9 mouse cellular contexts compared by ENCODE assay signal in the genomic region with DNA sequence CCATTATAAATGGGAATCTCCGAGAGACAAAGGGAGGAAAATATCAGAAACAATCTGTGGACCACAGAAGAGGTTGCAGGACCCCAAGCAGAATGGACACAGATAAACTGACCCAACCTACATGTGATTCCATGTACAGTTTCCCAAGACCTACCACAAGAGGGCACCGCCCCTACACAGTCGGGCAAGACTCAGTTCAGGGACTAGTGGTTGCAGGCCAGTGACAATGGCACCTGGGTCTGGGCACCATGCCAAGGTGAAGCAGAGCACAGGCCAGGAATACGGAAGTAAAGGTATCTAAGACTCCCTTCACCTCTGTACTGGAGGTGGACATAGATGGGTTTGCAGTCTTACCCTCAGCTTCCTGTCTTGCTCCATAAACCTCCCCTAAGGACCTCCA. TPM values are rescaled to one million over a fixed set of nuclear protein-coding genes. Genes with fewer than 3 reads are reported as not detected.
DNase-seq lines count a peak whose midpoint lies in the region; ATAC-seq and TF ChIP-seq lines count a peak whose summit lies in the region.
"Had no signal": no experiment of that assay in that cellular context is flagged by ENCODE, and none has a peak within 500 bp of the region (broad histone marks: within the 10 kb centered on the region; RNA-seq: fewer than 3 reads in every experiment).

No protein-coding gene starts in this region.

- H3K27ac ChIP-seq in midbrain, embryonic 14.5 days (replicated peaks; ENCODE audit: low read depth, low read length), result no peak overlapping the region
- no peak overlapping the region for H3K27ac ChIP-seq in midbrain, embryonic 10.5 days (replicated peaks)
- no peak overlapping the region for H3K27ac ChIP-seq in embryonic facial prominence, embryonic 14.5 days (replicated peaks; ENCODE audit: low read depth, low read length)
- H3K27ac ChIP-seq in liver, embryonic 14.5 days, result no peak overlapping the region
- H3K27ac ChIP-seq: heart, embryonic 13.5 days had no signal

- ATAC-seq in midbrain, embryonic 14.5 days (ENCODE audit: low FRiP score, low TSS enrichment), result no peak
- peak; percentile 19 for ATAC-seq in activated CD4-positive, CD25-positive, alpha-beta regulatory T cell, adult 4 months
- peak; percentile 47; the same call in 1 of the 2 replicates for ATAC-seq in embryonic facial prominence, embryonic 14.5 days (ENCODE audit: low read depth)
- peak; percentile 30; the same call in 1 of the 2 replicates for ATAC-seq in liver, embryonic 14.5 days (ENCODE audit: insufficient read depth)
- ATAC-seq in erythroid progenitor cell, adult 5-6 weeks (replicated peaks; ENCODE audit: low FRiP score, poor library complexity, severe bottlenecking), result no peak

- H3K4me2 ChIP-seq in midbrain, embryonic 14.5 days (ENCODE audit: low read length), result no peak overlapping the region
- no peak overlapping the region for H3K4me2 ChIP-seq in embryonic facial prominence, embryonic 14.5 days (ENCODE audit: low read depth, low read length)
- no peak overlapping the region for H3K4me2 ChIP-seq in liver, embryonic 14.5 days (ENCODE audit: low read depth)
- H3K4me2 ChIP-seq: heart, embryonic 13.5 days had no signal

- H3K27me3 ChIP-seq in midbrain, embryonic 14.5 days (ENCODE audit: control insufficient read depth, insufficient read depth, low read length), result no peaks in the 10 kb centered on the region
- H3K27me3 ChIP-seq in midbrain, embryonic 10.5 days (ENCODE audit: low read depth, poor library complexity, severe bottlenecking), result no peaks in the 10 kb centered on the region
- H3K27me3 ChIP-seq in embryonic facial prominence, embryonic 14.5 days (replicated peaks; ENCODE audit: control insufficient read depth, insufficient read depth, low read length), result no peaks in the 10 kb centered on the region
- no peaks in the 10 kb centered on the region for H3K27me3 ChIP-seq in liver, embryonic 14.5 days (ENCODE audit: control insufficient read depth, insufficient read depth, low read length)
- H3K27me3 ChIP-seq: heart, embryonic 13.5 days had no signal

- no peak for TF ChIP-seq EP300 in liver, embryonic 14.5 days (IDR thresholded peaks at IDR 0.05; ENCODE audit: low read depth)

- H3K4me3 ChIP-seq in midbrain, embryonic 14.5 days (replicated peaks; ENCODE audit: low read depth, low read length), result no peak overlapping the region
- H3K4me3 ChIP-seq in midbrain, embryonic 10.5 days, result no peak overlapping the region
- H3K4me3 ChIP-seq in embryonic facial prominence, embryonic 14.5 days (ENCODE audit: low read depth, low read length), result no peak overlapping the region
- no peak overlapping the region for H3K4me3 ChIP-seq in liver, embryonic 14.5 days (ENCODE audit: insufficient read depth in 1 of 2, low read depth in 2 of 2, low read length in 2 of 2)
- H3K4me3 ChIP-seq: heart, embryonic 13.5 days had no signal

- no peak overlapping the region for H3K9ac ChIP-seq in midbrain, embryonic 14.5 days (replicated peaks; ENCODE audit: low read length)
- H3K9ac ChIP-seq in embryonic facial prominence, embryonic 14.5 days (ENCODE audit: low read depth, low read length), result no peak overlapping the region
- H3K9ac ChIP-seq in liver, embryonic 14.5 days (replicated peaks), result no peak overlapping the region
- H3K9ac ChIP-seq: heart, embryonic 13.5 days had no signal

- no peaks in the 10 kb centered on the region for H3K9me3 ChIP-seq in midbrain, embryonic 14.5 days (ENCODE audit: control insufficient read depth, low read length)
- no peaks in the 10 kb centered on the region for H3K9me3 ChIP-seq in midbrain, embryonic 10.5 days (replicated peaks)
- H3K9me3 ChIP-seq in embryonic facial prominence, embryonic 14.5 days (ENCODE audit: control insufficient read depth, low read length), result 0 out of 2 replicates have a peak, but pooled peaks cover 6% of the 10 kb centered on the region
- no peaks in the 10 kb centered on the region for H3K9me3 ChIP-seq in liver, embryonic 14.5 days (ENCODE audit: control insufficient read depth, low read length)
- H3K9me3 ChIP-seq: heart, embryonic 13.5 days had no signal

- TF ChIP-seq CTCF in liver, embryonic 14.5 days (IDR thresholded peaks at IDR 0.05; ENCODE audit: low read depth), result peak; percentile 77

- WGBS in midbrain, embryonic 14.5 days, result 62% methylated on average over 4 of the region's 4 CpGs
- WGBS in midbrain, embryonic 10.5 days, result 71% methylated on average over 4 of the region's 4 CpGs
- 63% methylated on average over 4 of the region's 4 CpGs for WGBS in embryonic facial prominence, embryonic 14.5 days
- 37% methylated on average over 4 of the region's 4 CpGs for WGBS in liver, embryonic 14.5 days (ENCODE audit: insufficient replicate concordance)

- no peaks in the 10 kb centered on the region for H3K4me1 ChIP-seq in midbrain, embryonic 14.5 days (ENCODE audit: control insufficient read depth, insufficient read depth, low read length)
- no peaks in the 10 kb centered on the region for H3K4me1 ChIP-seq in midbrain, embryonic 10.5 days
- H3K4me1 ChIP-seq in embryonic facial prominence, embryonic 14.5 days (ENCODE audit: control insufficient read depth, insufficient read depth, low read length), result no peaks in the 10 kb centered on the region
- H3K4me1 ChIP-seq in liver, embryonic 14.5 days (replicated peaks; ENCODE audit: control insufficient read depth in 2 of 2, insufficient read depth in 2 of 2, low read length in 1 of 2), result no peaks in the 10 kb centered on the region
- H3K4me1 ChIP-seq: heart, embryonic 13.5 days had no signal

- H3K36me3 ChIP-seq in midbrain, embryonic 14.5 days (ENCODE audit: control insufficient read depth, insufficient read depth, low read length), result peaks cover 30% of the 10 kb centered on the region
- H3K36me3 ChIP-seq in midbrain, embryonic 10.5 days, result peaks cover 33% of the 10 kb centered on the region
- H3K36me3 ChIP-seq in embryonic facial prominence, embryonic 14.5 days (ENCODE audit: control insufficient read depth, insufficient read depth, low read length), result peaks cover 28% of the 10 kb centered on the region
- peaks cover 2% of the 10 kb centered on the region for H3K36me3 ChIP-seq in liver, embryonic 14.5 days (replicated peaks; ENCODE audit: control insufficient read depth, insufficient read depth, low read depth)

- DNase-seq in midbrain, embryonic 14.5 days, result peak; percentile 31
- no peak for DNase-seq in midbrain, embryonic 10.5 days (ENCODE audit: low spot score)
- DNase-seq in embryonic facial prominence, embryonic 14.5 days (ENCODE audit: low spot score), result peak; percentile 34
- no peak for DNase-seq in liver, embryonic 14.5 days (ENCODE audit: low read depth in 3 of 3, low spot score in 3 of 3)
- peak; percentile 73 to 76 for DNase-seq in spleen, postnatal 36 days (ENCODE audit: low spot score in 2 of 2)
- DNase-seq in right cerebral cortex, postnatal 36 days (ENCODE audit: low spot score in 2 of 2), result no peak

RNA-seq across cellular contexts. Expression of a gene that starts 8.8 kb away (rescaled TPM):
- polyA plus RNA-seq in midbrain, embryonic 14.5 days (2014; fragmentation: Nextera tagmentation; extraction: Ambion mirVana), result 6.9 and 7.2 TPM in 2 replicates
- 1.8 and 3.3 TPM in 2 replicates for polyA plus RNA-seq in midbrain, embryonic 10.5 days (2016; fragmentation: Nextera tagmentation; extraction: Ambion mirVana)
- polyA plus RNA-seq in activated CD4-positive, CD25-positive, alpha-beta regulatory T cell, adult 4 months (2017; shearing (Covaris generic)), result 1 to 10 TPM; 4.8 to 4.9 TPM
- 2.1 and 2.4 TPM in 2 replicates for polyA plus RNA-seq in embryonic facial prominence, embryonic 14.5 days (2014; fragmentation: Nextera tagmentation; extraction: Ambion mirVana)
- polyA plus RNA-seq in liver, embryonic 14.5 days (2012; rRNA removed), result 0.28 and 0.37 TPM in 2 replicates
- polyA plus RNA-seq in liver, embryonic 14.5 days (2014; fragmentation: Nextera tagmentation; extraction: Ambion mirVana), result 0.19 and 0.23 TPM in 2 replicates
- 0.36 TPM in 1 of 2 replicates, not detected in the other for total RNA-seq in erythroid progenitor cell, adult 5-6 weeks (2015; ENCODE audit: low replicate concordance)
- 0.38 TPM in 1 of 2 replicates, not detected in the other for total RNA-seq in erythroid progenitor cell, adult 5-6 weeks (2017; ENCODE audit: low replicate concordance)

RNA-seq across cellular contexts. Expression of a gene that starts 26.3 kb away (rescaled TPM):
- not detected in 2 replicates for polyA plus RNA-seq in midbrain, embryonic 14.5 days (2014; fragmentation: Nextera tagmentation; extraction: Ambion mirVana)
- not detected in 2 replicates for polyA plus RNA-seq in midbrain, embryonic 10.5 days (2016; fragmentation: Nextera tagmentation; extraction: Ambion mirVana)
- polyA plus RNA-seq in activated CD4-positive, CD25-positive, alpha-beta regulatory T cell, adult 4 months (2017; shearing (Covaris generic)), result not detected
- polyA plus RNA-seq in embryonic facial prominence, embryonic 14.5 days (2014; fragmentation: Nextera tagmentation; extraction: Ambion mirVana), result not detected in 2 replicates
- not detected in 2 replicates for polyA plus RNA-seq in liver, embryonic 14.5 days (2012; rRNA removed)
- not detected in 2 replicates for polyA plus RNA-seq in liver, embryonic 14.5 days (2014; fragmentation: Nextera tagmentation; extraction: Ambion mirVana)
- total RNA-seq in erythroid progenitor cell, adult 5-6 weeks (2015; ENCODE audit: low replicate concordance), result not detected in 2 replicates
- total RNA-seq in erythroid progenitor cell, adult 5-6 weeks (2017; ENCODE audit: low replicate concordance), result not detected in 2 replicates
- polyA plus RNA-seq: heart, embryonic 13.5 days had no signal

RNA-seq across cellular contexts. Expression of a gene that starts 29.5 kb away (rescaled TPM):
- polyA plus RNA-seq in midbrain, embryonic 14.5 days (2014; fragmentation: Nextera tagmentation; extraction: Ambion mirVana), result 6.5 and 7.1 TPM in 2 replicates
- polyA plus RNA-seq in midbrain, embryonic 10.5 days (2016; fragmentation: Nextera tagmentation; extraction: Ambion mirVana), result 10.3 and 10.4 TPM in 2 replicates
- 10 to 100 TPM; 13.7 to 16.0 TPM for polyA plus RNA-seq in activated CD4-positive, CD25-positive, alpha-beta regulatory T cell, adult 4 months (2017; shearing (Covaris generic))
- 4.6 and 6.8 TPM in 2 replicates for polyA plus RNA-seq in embryonic facial prominence, embryonic 14.5 days (2014; fragmentation: Nextera tagmentation; extraction: Ambion mirVana)
- 7.6 and 7.7 TPM in 2 replicates for polyA plus RNA-seq in liver, embryonic 14.5 days (2012; rRNA removed)
- 6.0 and 7.1 TPM in 2 replicates for polyA plus RNA-seq in liver, embryonic 14.5 days (2014; fragmentation: Nextera tagmentation; extraction: Ambion mirVana)
- 1.8 TPM in 1 of 2 replicates, not detected in the other for total RNA-seq in erythroid progenitor cell, adult 5-6 weeks (2015; ENCODE audit: low replicate concordance)
- total RNA-seq in erythroid progenitor cell, adult 5-6 weeks (2017; ENCODE audit: low replicate concordance), result 6.6 and 11.2 TPM in 2 replicates

RNA-seq across cellular contexts. Expression of a gene that starts 29.8 kb away (rescaled TPM):
- polyA plus RNA-seq in midbrain, embryonic 14.5 days (2014; fragmentation: Nextera tagmentation; extraction: Ambion mirVana), result 64.6 and 73.3 TPM in 2 replicates
- polyA plus RNA-seq in midbrain, embryonic 10.5 days (2016; fragmentation: Nextera tagmentation; extraction: Ambion mirVana), result 105 and 107 TPM in 2 replicates
- 10 to 100 TPM; 42.4 to 42.9 TPM for polyA plus RNA-seq in activated CD4-positive, CD25-positive, alpha-beta regulatory T cell, adult 4 months (2017; shearing (Covaris generic))
- polyA plus RNA-seq in embryonic facial prominence, embryonic 14.5 days (2014; fragmentation: Nextera tagmentation; extraction: Ambion mirVana), result 43.5 and 45.1 TPM in 2 replicates
- 58.8 and 61.2 TPM in 2 replicates for polyA plus RNA-seq in liver, embryonic 14.5 days (2012; rRNA removed)
- 57.0 and 61.4 TPM in 2 replicates for polyA plus RNA-seq in liver, embryonic 14.5 days (2014; fragmentation: Nextera tagmentation; extraction: Ambion mirVana)
- total RNA-seq in erythroid progenitor cell, adult 5-6 weeks (2015; ENCODE audit: low replicate concordance), result 7.9 and 12.2 TPM in 2 replicates
- total RNA-seq in erythroid progenitor cell, adult 5-6 weeks (2017; ENCODE audit: low replicate concordance), result 1.0 and 1.8 TPM in 2 replicates

RNA-seq across cellular contexts. Expression of a gene that starts 36.3 kb away (rescaled TPM):
- 30.1 and 33.2 TPM in 2 replicates for polyA plus RNA-seq in midbrain, embryonic 14.5 days (2014; fragmentation: Nextera tagmentation; extraction: Ambion mirVana)
- polyA plus RNA-seq in midbrain, embryonic 10.5 days (2016; fragmentation: Nextera tagmentation; extraction: Ambion mirVana), result 11.1 and 16.3 TPM in 2 replicates
- polyA plus RNA-seq in activated CD4-positive, CD25-positive, alpha-beta regulatory T cell, adult 4 months (2017; shearing (Covaris generic)), result 10 to 100 TPM; 18.3 to 29.2 TPM
- polyA plus RNA-seq in embryonic facial prominence, embryonic 14.5 days (2014; fragmentation: Nextera tagmentation; extraction: Ambion mirVana), result 47.5 and 47.7 TPM in 2 replicates
- polyA plus RNA-seq in liver, embryonic 14.5 days (2012; rRNA removed), result 1.5 and 1.6 TPM in 2 replicates
- 1.3 and 1.9 TPM in 2 replicates for polyA plus RNA-seq in liver, embryonic 14.5 days (2014; fragmentation: Nextera tagmentation; extraction: Ambion mirVana)
- total RNA-seq in erythroid progenitor cell, adult 5-6 weeks (2015; ENCODE audit: low replicate concordance), result 2.1 TPM in 1 of 2 replicates, not detected in the other
- total RNA-seq in erythroid progenitor cell, adult 5-6 weeks (2017; ENCODE audit: low replicate concordance), result 0.68 and 2.1 TPM in 2 replicates

Comparison
In these comparisons a context has a peak if more than half of its experiments do, and no peak if none do; other contexts are left out.
1. DNase-seq: peak in midbrain, embryonic 14.5 days (single experiment), embryonic facial prominence, embryonic 14.5 days (single experiment) and spleen, postnatal 36 days (2 of 2); none in midbrain, embryonic 10.5 days (single experiment), liver, embryonic 14.5 days (0 of 3) and right cerebral cortex, postnatal 36 days (0 of 2).
2. ATAC-seq: peak in activated CD4-positive, CD25-positive, alpha-beta regulatory T cell, adult 4 months (single experiment), embryonic facial prominence, embryonic 14.5 days (single experiment) and liver, embryonic 14.5 days (single experiment); none in midbrain, embryonic 14.5 days (single experiment) and erythroid progenitor cell, adult 5-6 weeks (single experiment).